Mouse (Mus musculus) brain, embryonic 14.5 days (tissue): ENCODE results near the gene Ankef1.

Experiments
- CTCF ChIP-seq: fragments of 200-500 bp; IDR thresholded peaks from 2 replicates; pipeline ENCODE4 v1.5.1; 2012; ENCODE audit warnings: inconsistent platforms, mild to moderate bottlenecking, moderate library complexity, borderline replicate concordance; ENCODE audit not compliant: insufficient read depth, insufficient read length; ENCODE audit errors: extremely low read depth
- POLR2A ChIP-seq: fragments of 200-500 bp; IDR thresholded peaks from 2 replicates; pipeline ENCODE4 v1.6.1; 2012; ENCODE audit warnings: mild to moderate bottlenecking, inconsistent platforms, borderline replicate concordance; ENCODE audit not compliant: poor library complexity, insufficient read depth, insufficient read length, severe bottlenecking; ENCODE audit errors: extremely low read depth

DNA sequence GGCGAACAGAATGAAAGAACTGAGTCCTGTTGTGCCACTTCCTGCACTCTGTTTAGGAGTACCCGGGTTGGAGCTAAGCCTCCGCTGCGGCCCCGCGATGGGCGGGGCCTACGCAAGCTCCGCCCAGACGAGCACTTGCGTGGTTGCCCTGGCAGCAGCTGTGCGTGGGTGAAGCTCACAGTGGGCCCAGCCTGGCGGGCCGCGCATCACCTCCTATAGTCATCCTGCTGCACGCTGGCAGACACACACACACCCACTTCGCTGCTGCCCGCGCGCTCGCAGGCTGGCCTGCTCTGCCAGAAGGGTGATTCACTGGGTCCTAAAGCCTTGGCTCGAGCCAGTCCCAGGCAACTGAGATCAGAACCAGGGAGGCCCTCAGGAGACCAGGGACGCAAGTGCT, 30.3 kb downstream of the Ankef1 start:
- TF ChIP-seq POLR2A, result peak; percentile 58; the same call in 1 of the 2 replicates
- no peak for TF ChIP-seq CTCF
